7 mouse cellular contexts compared by ENCODE assay signal in the genomic region with DNA sequence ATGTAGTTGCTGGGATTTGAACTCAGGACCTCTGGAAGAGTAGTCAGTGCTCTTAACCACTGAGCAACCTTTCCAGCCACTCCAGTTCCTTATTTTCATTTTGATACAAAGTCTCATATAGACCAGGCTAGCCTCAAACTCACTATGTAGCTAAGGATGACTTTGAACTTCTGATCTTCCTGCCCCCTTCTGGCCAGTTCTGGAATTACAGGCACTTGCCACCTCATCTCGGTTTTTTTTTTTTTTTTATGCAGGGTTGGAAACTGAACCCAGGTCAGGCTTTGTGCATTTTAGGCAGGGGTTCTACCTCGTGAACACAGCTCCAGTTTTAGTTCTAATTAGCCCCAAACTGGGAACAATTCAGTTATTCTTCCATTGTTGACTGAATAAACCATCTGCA. TPM values are rescaled to one million over a fixed set of nuclear protein-coding genes. Genes with fewer than 3 reads are reported as not detected.
DNase-seq lines count a peak whose midpoint lies in the region; TF ChIP-seq lines count a peak whose summit lies in the region.

No protein-coding gene starts in this region.

- peak; percentile 84 for TF ChIP-seq CTCF in layer of hippocampus, adult 2 months (conservative IDR thresholded peaks at IDR 0.05)
- peak; percentile 87 for TF ChIP-seq CTCF in E14TG2a.4 (conservative IDR thresholded peaks at IDR 0.05; ENCODE audit: low read length)

- no peaks in the 10 kb centered on the region for H3K36me3 ChIP-seq in E14TG2a.4 (ENCODE audit: insufficient read depth, low read length)

- H3K27ac ChIP-seq in layer of hippocampus, adult 2 months, result no peak overlapping the region

- H3K4me3 ChIP-seq in layer of hippocampus, adult 2 months, result no peak overlapping the region
- H3K4me3 ChIP-seq in E14TG2a.4 (replicated peaks; ENCODE audit: low read length), result no peak overlapping the region

- H3K27me3 ChIP-seq in E14TG2a.4 (ENCODE audit: insufficient read depth, low read length), result no peaks in the 10 kb centered on the region

- peak in 1 of 2 experiments; percentile 57 for DNase-seq in layer of hippocampus, adult 2 months (ENCODE audit: low spot score in 2 of 2)
- no peak for DNase-seq in layer of hippocampus, adult 9-10 months (ENCODE audit: low spot score)
- peak; percentile 74 for DNase-seq in ZHBTc4 (ENCODE audit: low read depth, low spot score)
- peak; percentile 53 to 78 for DNase-seq in heart, postnatal 14 days
- peak; percentile 52 for DNase-seq in lung, postnatal 25 days (ENCODE audit: low spot score)
- DNase-seq in thymus, postnatal 4 days, result peak; percentile 84

- H3K4me1 ChIP-seq in E14TG2a.4 (replicated peaks; ENCODE audit: low read depth, low read length), result peaks cover 62% of the 10 kb centered on the region

- H3K9me3 ChIP-seq in E14TG2a.4 (ENCODE audit: low read length), result no peaks in the 10 kb centered on the region

- intact Hi-C loops in heart, postnatal 14 days (cut with DNase I), result loop anchor here (1.0 to 10.0 kb wide), 3 partner anchors 54 to 249 kb away; partner anchors contain the start of gene Aqp5

RNA-seq across cellular contexts. Expression of gene Tmbim6, which starts 23.1 kb away (rescaled TPM):
- 100 to 1,000 TPM; 341 to 355 TPM for total RNA-seq in layer of hippocampus, adult 2 months (2021)
- 100 to 1,000 TPM; 216 to 219 TPM for total RNA-seq in heart, postnatal 14 days (2021)

RNA-seq across cellular contexts. Expression of gene Nckap5l, which starts 41.8 kb away (rescaled TPM):
- 10 to 100 TPM; 17.1 to 18.5 TPM for total RNA-seq in layer of hippocampus, adult 2 months (2021)
- 10 to 100 TPM; 11.2 to 13.6 TPM for total RNA-seq in heart, postnatal 14 days (2021)

RNA-seq across cellular contexts. Expression of gene Fmnl3, which starts 45.5 kb away (rescaled TPM):
- total RNA-seq in layer of hippocampus, adult 2 months (2021), result 1 to 10 TPM; 9.0 to 9.7 TPM
- total RNA-seq in heart, postnatal 14 days (2021), result 10 to 100 TPM; 29.4 to 29.7 TPM

RNA-seq across cellular contexts. Expression of gene Bcdin3d, which starts 58.7 kb away (rescaled TPM):
- total RNA-seq in layer of hippocampus, adult 2 months (2021), result 1 to 10 TPM; 4.0 to 5.5 TPM
- 1 to 10 TPM; 3.9 to 4.9 TPM for total RNA-seq in heart, postnatal 14 days (2021)
